Mouse (Mus musculus) midbrain, embryonic 11.5 days (tissue): ENCODE measurements around the gene Gnpat. TPM values are rescaled to one million over a fixed set of nuclear protein-coding genes. Genes with fewer than 3 reads are reported as not detected.
"Not testable (repeated sequence)": the region's sequence is repeated elsewhere in the genome, so short reads cannot be mapped to it uniquely, and the experiment has no call there.

Source experiments
- ATAC-seq: fragments of 200-750 bp; cut with Nextera tagmentation; 2 replicates; pipeline ENCODE4 v1.8.0; 2017; ENCODE audit warnings: moderate TSS enrichment, moderate library complexity; ENCODE audit not compliant: low FRiP score
- DNase-seq: peaks from one replicate; pipeline ENCODE4 v3.0.0; 2015; ENCODE audit warnings: low spot score; ENCODE audit errors: missing footprints
- H3K27ac ChIP-seq: fragments of 300-500 bp; sonication (generic); 2 replicates; pipeline ENCODE4 v1.5.1; 2014; ENCODE audit warnings: low read depth, low read length
- H3K27me3 ChIP-seq: fragments of 300-500 bp; sonication (generic); 2 replicates; pipeline ENCODE4 v1.6.1; 2014; ENCODE audit warnings: mild to moderate bottlenecking, low read length, moderate library complexity, mixed read lengths; ENCODE audit not compliant: control insufficient read depth, insufficient read depth
- H3K36me3 ChIP-seq: fragments of 300-500 bp; sonication (generic); 2 replicates; pipeline ENCODE4 v1.6.1; 2014; ENCODE audit warnings: mild to moderate bottlenecking, low read length, moderate library complexity, mixed read lengths; ENCODE audit not compliant: control insufficient read depth, insufficient read depth
- H3K4me1 ChIP-seq: fragments of 300-500 bp; sonication (generic); 2 replicates; pipeline ENCODE4 v1.6.1; 2014; ENCODE audit warnings: low read length; ENCODE audit not compliant: control insufficient read depth, insufficient read depth
- H3K4me2 ChIP-seq: fragments of 300-500 bp; sonication (generic); 2 replicates; pipeline ENCODE4 v1.6.1; 2014; ENCODE audit warnings: mild to moderate bottlenecking, moderate library complexity
- H3K4me3 ChIP-seq: fragments of 300-500 bp; sonication (generic); 2 replicates; pipeline ENCODE4 v1.5.1; 2014; ENCODE audit warnings: low read depth, low read length
- H3K9ac ChIP-seq: fragments of 300-500 bp; sonication (generic); 2 replicates; pipeline ENCODE4 v1.6.1; 2014; ENCODE audit warnings: low read length
- H3K9me3 ChIP-seq: fragments of 300-500 bp; sonication (generic); 2 replicates; pipeline ENCODE4 v1.6.1; 2016; ENCODE audit warnings: low read length; ENCODE audit not compliant: control insufficient read depth
- WGBS: fragments of 180-500 bp; shearing (Covaris S2); extraction: QIAGEN DNeasy Blood & Tissue Kit; methylation state at CpG from one replicate; pipeline ENCODE4 v1.1.7; 2014; 5-methylcytosine and 5-hydroxymethylcytosine counted together
- polyA plus RNA-seq: library from polyadenylated mRNA; unstranded; fragments of >200 nt; fragmentation: Nextera tagmentation; extraction: Ambion mirVana; gene quantifications from 2 replicates; pipeline ENCODE4 v1.2.1, GENCODE M21; 2014

The Gnpat gene
- polyA plus RNA-seq, 1 experiment from 2014 or later, result 138 TPM

DNA sequence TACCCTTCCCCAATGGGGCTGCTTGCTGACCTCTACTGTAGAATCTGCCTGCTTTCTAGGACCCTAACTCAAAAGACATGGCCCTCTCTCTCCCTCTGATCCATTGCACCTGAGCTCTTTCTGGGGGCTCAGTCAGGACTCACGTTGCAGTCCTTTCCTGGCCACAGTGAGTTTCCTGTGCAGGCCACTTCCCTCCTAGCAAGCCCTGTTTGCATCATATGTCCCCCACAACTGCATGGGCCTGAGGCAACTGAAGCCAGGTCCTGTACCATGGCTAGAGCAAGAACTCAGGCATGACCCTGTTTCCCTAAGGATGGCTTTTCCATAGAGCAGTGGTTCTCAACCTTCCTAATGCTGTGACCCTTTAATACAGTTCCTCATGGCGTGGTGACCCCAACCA lies 24.9 kb upstream of the Gnpat start:
- Histone ChIP-seq H3K4me1 (no peaks in the 10 kb centered on the region), H3K4me3 (no peak overlapping the region), H3K4me2 (no peak overlapping the region), H3K27ac (no peak overlapping the region), H3K9me3 (no peaks in the 10 kb centered on the region), H3K9ac (no peak overlapping the region), H3K27me3 (no peaks in the 10 kb centered on the region), H3K36me3 (peaks cover 16% of the 10 kb centered on the region)
- DNase-seq (no peak), ATAC-seq (no peak)
- WGBS, result 87% methylated on average over 2 of the region's 2 CpGs

DNA sequence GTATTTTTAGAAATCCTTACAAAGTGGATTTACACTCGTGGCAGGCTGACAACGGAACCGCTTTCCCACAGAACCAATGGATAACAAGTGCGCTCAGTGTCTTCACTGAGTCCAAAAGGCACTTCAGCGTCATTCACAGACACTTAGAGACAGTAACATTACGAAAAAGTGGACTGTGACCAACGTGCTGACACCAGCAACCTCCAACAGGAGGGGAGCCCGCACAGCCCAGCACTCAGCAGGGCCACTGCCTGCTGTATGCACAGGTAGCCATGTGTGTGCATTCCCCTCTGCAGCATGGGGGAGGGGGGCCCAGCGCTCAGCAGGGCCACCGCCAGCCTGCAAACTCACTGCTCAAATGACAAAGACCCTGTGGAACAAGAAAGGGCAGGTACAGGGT lies 23.5 kb upstream of the Gnpat start:
- no peak overlapping the region for H3K9ac ChIP-seq
- ATAC-seq (no peak), DNase-seq (no peak)
- H3K4me3 ChIP-seq, result no peak overlapping the region
- no peaks in the 10 kb centered on the region for H3K4me1 ChIP-seq
- H3K4me2 ChIP-seq, result no peak overlapping the region
- WGBS, result 94% methylated on average over 10 of the region's 10 CpGs
- H3K9me3 ChIP-seq, result no peaks in the 10 kb centered on the region
- H3K27me3 ChIP-seq, result no peaks in the 10 kb centered on the region
- H3K27ac ChIP-seq, result no peak overlapping the region
- H3K36me3 ChIP-seq, result peaks cover 16% of the 10 kb centered on the region

DNA sequence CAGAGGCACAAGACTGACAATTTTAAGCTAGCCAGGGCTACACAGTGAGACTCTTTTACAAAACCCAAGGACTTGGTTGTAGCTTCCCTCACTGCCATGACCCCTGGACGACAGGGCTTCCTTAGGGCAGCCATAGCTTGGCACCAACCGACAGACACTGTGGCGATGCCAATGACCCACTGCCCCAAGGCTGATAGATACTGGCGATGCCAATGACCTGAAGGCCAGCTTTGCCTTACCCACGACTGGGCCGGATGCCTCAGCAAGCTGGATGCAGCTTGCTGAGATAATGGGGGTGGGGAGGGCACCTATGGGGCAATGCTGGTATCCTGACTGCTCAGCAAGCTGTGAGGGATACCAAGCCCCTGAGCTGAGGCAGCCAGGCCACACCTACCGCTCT lies 21.9 kb upstream of the Gnpat start:
- DNase-seq (no peak), ATAC-seq (no peak)
- Histone ChIP-seq H3K36me3 (peaks cover 16% of the 10 kb centered on the region), H3K9ac (no peak overlapping the region), H3K4me2 (no peak overlapping the region), H3K4me1 (no peaks in the 10 kb centered on the region), H3K27ac (no peak overlapping the region), H3K9me3 (no peaks in the 10 kb centered on the region), H3K4me3 (no peak overlapping the region), H3K27me3 (no peaks in the 10 kb centered on the region)
- WGBS, result 96% methylated on average over 7 of the region's 7 CpGs

DNA sequence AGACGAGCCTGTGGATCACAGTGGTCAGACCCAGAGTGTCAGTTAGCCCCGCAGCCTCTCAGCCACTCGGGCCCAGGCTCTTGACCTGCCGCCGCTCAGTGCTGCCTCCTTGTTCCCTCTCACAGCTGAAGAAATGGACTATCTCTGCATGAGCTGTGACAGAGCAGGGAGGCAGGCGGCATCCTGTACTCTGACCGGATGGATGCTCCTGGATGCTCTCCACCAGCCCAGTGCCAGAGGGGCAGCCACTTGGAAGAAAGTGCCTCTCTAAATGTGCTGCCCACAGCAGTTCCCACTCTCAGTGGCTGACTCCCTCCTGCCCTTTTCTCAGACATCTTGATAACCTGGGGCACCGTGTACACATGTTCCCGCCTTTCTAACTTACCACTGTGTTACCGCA lies 21.1 kb upstream of the Gnpat start:
- Histone ChIP-seq H3K27ac (no peak overlapping the region), H3K4me2 (no peak overlapping the region), H3K9me3 (no peaks in the 10 kb centered on the region), H3K36me3 (peaks cover 16% of the 10 kb centered on the region), H3K4me3 (no peak overlapping the region), H3K9ac (no peak overlapping the region), H3K4me1 (no peaks in the 10 kb centered on the region), H3K27me3 (no peaks in the 10 kb centered on the region)
- DNase-seq, result no peak
- no peak for ATAC-seq
- 96% methylated on average over 10 of the region's 10 CpGs for WGBS

DNA sequence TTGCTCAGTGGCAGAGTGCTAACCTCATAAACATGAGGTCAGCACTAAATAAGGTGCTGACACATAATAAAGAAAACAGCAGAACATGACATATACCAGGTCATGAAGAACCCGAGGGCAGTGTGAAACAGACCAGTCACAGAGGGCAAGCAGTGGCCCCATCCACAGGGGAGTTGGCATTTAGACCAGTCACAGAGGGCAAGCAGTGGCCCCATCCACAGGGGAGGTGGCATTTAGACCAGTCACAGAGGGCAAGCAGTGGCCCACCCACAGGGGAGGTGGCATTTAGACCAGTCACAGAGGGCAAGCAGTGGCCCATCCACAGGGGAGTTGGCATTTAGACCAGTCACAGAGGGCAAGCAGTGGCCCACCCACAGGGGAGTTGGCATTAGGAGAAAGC lies 19.9 kb upstream of the Gnpat start:
- 77% methylated on average over 1 of the region's 1 CpGs for WGBS

DNA sequence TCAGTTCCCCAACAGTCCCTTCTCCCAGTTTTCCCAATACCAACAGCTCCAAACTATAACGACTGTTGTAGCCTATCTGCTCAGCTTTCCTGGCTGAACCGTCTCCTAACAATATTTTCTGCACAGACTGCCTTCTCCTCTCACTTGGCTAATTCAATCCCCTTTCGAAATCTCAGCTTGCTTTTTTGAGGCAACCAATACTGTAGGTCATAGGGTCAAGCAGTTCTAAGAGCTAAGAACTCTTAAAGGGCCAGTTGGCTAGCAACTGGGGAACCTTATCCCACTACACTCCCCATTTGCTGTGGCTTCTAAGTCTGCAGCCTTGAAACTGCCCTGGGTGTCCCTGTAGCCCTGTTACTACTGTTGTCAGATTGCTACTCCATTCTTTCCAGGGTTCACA lies 17.7 kb upstream of the Gnpat start:
- no peaks in the 10 kb centered on the region for H3K9me3 ChIP-seq
- WGBS, result 76% methylated on average over 3 of the region's 3 CpGs
- no peak overlapping the region for H3K4me2 ChIP-seq
- no peak overlapping the region for H3K9ac ChIP-seq
- DNase-seq, result no peak
- no peak overlapping the region for H3K4me3 ChIP-seq
- no peak for ATAC-seq
- H3K36me3 ChIP-seq, result peaks cover 4% of the 10 kb centered on the region; the same call in 1 of the 2 replicates
- no peak overlapping the region for H3K27ac ChIP-seq
- no peaks in the 10 kb centered on the region for H3K27me3 ChIP-seq
- no peaks in the 10 kb centered on the region for H3K4me1 ChIP-seq

More for the DNA sequence above, 19.9 kb upstream of the Gnpat start:
- peaks cover 16% of the 10 kb centered on the region for H3K36me3 ChIP-seq
- not testable (repeated sequence) for H3K4me2 ChIP-seq, H3K27me3 ChIP-seq, H3K9me3 ChIP-seq, DNase-seq, H3K9ac ChIP-seq, H3K27ac ChIP-seq, H3K4me3 ChIP-seq, H3K4me1 ChIP-seq, ATAC-seq

DNA sequence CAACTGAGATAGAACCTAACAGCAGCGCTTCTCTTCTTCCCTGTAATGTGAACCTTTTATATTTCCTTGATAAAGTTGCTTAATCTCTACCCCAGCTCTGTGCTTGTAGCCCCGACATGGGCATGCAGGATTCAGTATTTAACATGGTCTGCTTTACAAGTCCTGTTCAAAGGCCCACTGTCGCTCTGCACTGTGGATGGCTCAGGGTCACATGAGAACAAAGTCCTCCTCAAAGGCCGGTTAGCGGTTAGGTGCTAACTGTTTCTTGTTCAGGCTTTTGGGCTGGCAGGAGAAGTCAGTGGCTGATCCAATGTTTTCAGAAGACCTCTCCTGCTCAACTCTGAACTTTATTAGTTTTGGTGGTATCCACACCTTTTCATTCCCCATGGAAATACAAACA lies 17.3 kb upstream of the Gnpat start:
- no peaks in the 10 kb centered on the region for H3K9me3 ChIP-seq
- 93% methylated on average over 5 of the region's 5 CpGs for WGBS

DNA sequence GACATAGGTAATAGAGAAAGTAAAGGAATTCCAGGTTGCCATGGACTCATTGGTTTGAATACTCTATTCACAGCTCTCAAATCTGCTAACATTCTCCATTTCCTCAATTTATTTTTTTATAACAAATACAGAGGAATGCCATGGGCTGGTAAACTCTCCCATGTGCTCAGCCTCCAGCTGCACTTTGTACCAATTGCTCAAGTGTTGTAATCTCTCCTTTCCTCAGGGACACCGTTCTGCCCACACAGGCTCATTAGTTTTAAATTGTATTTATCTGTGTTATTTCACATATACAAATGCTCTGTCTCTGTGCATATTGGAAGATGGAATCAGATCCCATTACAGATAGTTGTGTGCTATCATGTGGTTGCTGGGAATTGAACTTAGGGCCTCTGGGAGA lies 9.3 kb upstream of the Gnpat start:
- Histone ChIP-seq H3K4me2 (no peak overlapping the region), H3K9me3 (peaks cover 4% of the 10 kb centered on the region), H3K4me3 (no peak overlapping the region), H3K9ac (no peak overlapping the region), H3K27ac (no peak overlapping the region), H3K27me3 (no peaks in the 10 kb centered on the region), H3K4me1 (no peaks in the 10 kb centered on the region), H3K36me3 (peaks cover 29% of the 10 kb centered on the region)
- 98% methylated on average over 1 of the region's 1 CpGs for WGBS
- ATAC-seq (no peak), DNase-seq (no peak)

More for the DNA sequence above, 17.3 kb upstream of the Gnpat start:
- no peak overlapping the region for H3K27ac ChIP-seq
- ATAC-seq (no peak), DNase-seq (no peak)
- H3K36me3 ChIP-seq, result peaks cover 2% of the 10 kb centered on the region; the same call in 1 of the 2 replicates
- H3K4me3 ChIP-seq, result no peak overlapping the region
- no peak overlapping the region for H3K4me2 ChIP-seq
- H3K9ac ChIP-seq, result no peak overlapping the region
- no peaks in the 10 kb centered on the region for H3K4me1 ChIP-seq
- H3K27me3 ChIP-seq, result no peaks in the 10 kb centered on the region

DNA sequence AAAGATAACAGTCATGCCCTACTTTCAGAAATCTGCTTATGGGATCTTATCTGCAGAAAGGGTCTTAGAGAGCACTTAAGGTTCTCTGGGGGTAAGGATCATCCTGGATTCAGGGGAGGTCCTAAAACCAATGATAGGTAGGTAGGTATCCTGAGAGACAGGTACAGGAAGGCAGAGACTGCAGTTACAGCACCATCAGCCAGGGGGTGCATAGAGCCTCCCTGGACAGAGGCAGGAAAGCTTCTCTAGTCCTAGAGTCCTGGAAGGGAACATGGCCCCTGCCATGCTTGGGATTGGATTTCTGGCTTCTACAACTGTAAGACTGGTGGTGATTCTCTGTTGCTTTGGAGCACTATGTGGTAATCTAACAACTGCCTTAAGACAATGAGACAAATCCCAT lies 3.4 kb upstream of the Gnpat start:
- no peak overlapping the region for H3K9ac ChIP-seq
- H3K9me3 ChIP-seq, result no peaks in the 10 kb centered on the region
- no peaks in the 10 kb centered on the region for H3K27me3 ChIP-seq
- peaks cover 34% of the 10 kb centered on the region for H3K36me3 ChIP-seq
- no peak overlapping the region for H3K4me2 ChIP-seq
- H3K4me3 ChIP-seq, result no peak overlapping the region
- H3K27ac ChIP-seq, result no peak overlapping the region
- H3K4me1 ChIP-seq, result peaks cover 6% of the 10 kb centered on the region
- DNase-seq (no peak), ATAC-seq (no peak)

DNA sequence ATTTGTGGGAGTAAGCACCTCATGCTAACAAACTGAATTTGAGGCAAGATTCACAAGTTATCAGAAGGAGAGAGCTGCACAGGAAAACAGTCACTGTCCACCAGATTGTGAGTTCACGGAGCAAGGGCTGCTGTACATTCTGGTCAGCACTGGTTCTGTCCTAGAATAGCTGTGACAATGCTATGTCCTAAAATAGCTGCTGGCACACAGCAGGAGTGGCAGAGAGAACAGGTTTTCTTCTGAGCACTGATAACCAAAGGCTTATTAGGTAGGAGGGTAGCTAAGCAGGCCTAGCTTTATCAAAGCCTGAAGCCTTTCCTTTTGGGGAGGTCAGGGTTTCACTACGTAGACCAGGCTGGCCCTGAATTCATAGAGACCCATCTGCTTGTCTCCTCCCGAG lies 2.6 kb upstream of the Gnpat start:
- Histone ChIP-seq H3K27ac (no peak overlapping the region), H3K9ac (no peak overlapping the region), H3K4me1 (peaks cover 6% of the 10 kb centered on the region), H3K9me3 (no peaks in the 10 kb centered on the region), H3K4me3 (no peak overlapping the region), H3K36me3 (peaks cover 31% of the 10 kb centered on the region), H3K27me3 (no peaks in the 10 kb centered on the region), H3K4me2 (no peak overlapping the region)
- WGBS, result 96% methylated on average over 3 of the region's 3 CpGs
- DNase-seq, result no peak
- ATAC-seq, result no peak
